Mouse (Mus musculus) liver, embryonic 16.5 days (tissue): Measurements from ENCODE around the gene Ptpro. TPM values are rescaled to one million over a fixed set of nuclear protein-coding genes. Genes with fewer than 3 reads are reported as not detected.

Experiments used
- ATAC-seq: fragments of 200-750 bp; cut with Nextera tagmentation; 2 replicates; pipeline ENCODE4 v1.8.0; 2017; ENCODE audit warnings: low read depth, mild to moderate bottlenecking, moderate number of reproducible peaks, moderate library complexity
- H3K27ac ChIP-seq: fragments of 300-500 bp; sonication (generic); 2 replicates; pipeline ENCODE4 v1.5.1; 2014; ENCODE audit warnings: mild to moderate bottlenecking, low read length
- H3K27me3 ChIP-seq: fragments of 300-500 bp; sonication (generic); 2 replicates; pipeline ENCODE4 v1.6.1; 2014; ENCODE audit warnings: low read depth, low read length, mixed read lengths; ENCODE audit not compliant: control insufficient read depth, insufficient read depth
- H3K36me3 ChIP-seq: fragments of 300-500 bp; sonication (generic); 2 replicates; pipeline ENCODE4 v1.6.1; 2014; ENCODE audit warnings: mild to moderate bottlenecking; ENCODE audit not compliant: control insufficient read depth, insufficient read depth
- H3K4me1 ChIP-seq: fragments of 300-500 bp; sonication (generic); 2 replicates; pipeline ENCODE4 v1.6.1; 2014; ENCODE audit warnings: low read depth, low read length, mixed read lengths; ENCODE audit not compliant: control insufficient read depth
- H3K4me2 ChIP-seq: fragments of 300-500 bp; sonication (generic); 2 replicates; pipeline ENCODE4 v1.6.1; 2014; ENCODE audit warnings: low read depth, low read length, mixed read lengths
- H3K4me3 ChIP-seq: fragments of 300-500 bp; sonication (generic); 2 replicates; pipeline ENCODE4 v1.5.1; 2014; ENCODE audit warnings: low read depth, mild to moderate bottlenecking, low read length
- H3K9ac ChIP-seq: fragments of 300-500 bp; sonication (generic); 2 replicates; pipeline ENCODE4 v1.6.1; 2014; ENCODE audit warnings: low read depth, low read length
- H3K9me3 ChIP-seq: fragments of 300-500 bp; sonication (generic); replicated peaks from 2 replicates; pipeline ENCODE4 v1.6.1; 2016; ENCODE audit warnings: low read length; ENCODE audit not compliant: control insufficient read depth
- WGBS: fragments of 180-500 bp; shearing (Covaris S2); extraction: QIAGEN DNeasy Blood & Tissue Kit; methylation state at CpG from one replicate; pipeline ENCODE4 v1.1.7; 2014; ENCODE audit not compliant: insufficient replicate concordance; 5-methylcytosine and 5-hydroxymethylcytosine counted together
- polyA plus RNA-seq: library from polyadenylated mRNA; unstranded; fragments of >200 nt; fragmentation: Nextera tagmentation; extraction: Ambion mirVana; gene quantifications from 2 replicates; pipeline ENCODE4 v1.2.1, GENCODE M21; 2015

Gene Ptpro
- polyA plus RNA-seq, 1 experiment from 2014 or later, result 1.3 TPM

DNA sequence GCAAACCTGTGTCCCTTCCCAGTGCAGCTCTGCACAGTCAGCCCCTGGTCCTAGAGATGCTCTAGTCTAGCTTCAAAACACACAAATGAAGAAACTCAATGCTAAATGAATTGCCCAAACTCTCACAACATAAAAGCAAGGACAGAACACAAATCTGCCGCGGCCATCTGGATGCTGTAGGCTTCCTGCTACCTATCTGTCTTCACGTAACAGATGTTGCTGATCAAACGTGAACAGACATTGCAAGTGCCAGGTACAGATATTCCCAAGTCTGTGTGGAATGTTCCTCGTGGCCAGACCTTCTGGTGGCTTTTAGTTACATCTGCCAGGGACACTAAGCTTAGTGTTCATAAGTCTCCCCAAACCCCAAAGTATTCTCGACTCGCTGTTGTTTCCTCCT is 29.9 kb downstream of the Ptpro start:
- no peaks in the 10 kb centered on the region for H3K9me3 ChIP-seq
- no peak overlapping the region for H3K9ac ChIP-seq
- H3K4me1 ChIP-seq, result no peaks in the 10 kb centered on the region
- no peak overlapping the region for H3K27ac ChIP-seq
- no peaks in the 10 kb centered on the region for H3K27me3 ChIP-seq
- H3K4me3 ChIP-seq, result no peak overlapping the region
- 57% methylated on average over 7 of the region's 7 CpGs for WGBS
- ATAC-seq, result no peak
- no peaks in the 10 kb centered on the region for H3K36me3 ChIP-seq
- H3K4me2 ChIP-seq, result no peak overlapping the region

DNA sequence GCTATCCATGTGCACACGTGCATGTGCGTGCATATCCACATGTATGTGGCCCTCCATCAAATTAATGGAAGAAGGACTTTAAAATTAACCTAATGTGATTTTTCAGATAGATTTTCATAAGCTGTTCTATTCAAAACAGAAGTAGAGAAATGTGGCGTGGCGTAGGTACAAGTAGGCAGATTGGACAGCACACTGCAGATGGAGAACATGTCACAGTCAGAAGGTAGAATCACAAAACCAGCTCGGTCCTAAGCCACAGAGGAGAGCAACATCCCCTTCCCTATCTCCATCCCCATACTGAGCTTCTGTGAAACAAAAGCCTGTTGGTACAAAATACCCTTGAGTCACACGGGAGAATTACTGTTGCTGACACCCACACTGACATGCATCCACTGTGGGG is 34.3 kb downstream of the Ptpro start:
- Histone ChIP-seq H3K27ac (no peak overlapping the region), H3K4me3 (no peak overlapping the region), H3K4me2 (no peak overlapping the region), H3K36me3 (no peaks in the 10 kb centered on the region), H3K27me3 (no peaks in the 10 kb centered on the region), H3K9ac (no peak overlapping the region), H3K9me3 (no peaks in the 10 kb centered on the region), H3K4me1 (no peaks in the 10 kb centered on the region)
- 63% methylated on average over 6 of the region's 6 CpGs for WGBS
- ATAC-seq, result no peak

DNA sequence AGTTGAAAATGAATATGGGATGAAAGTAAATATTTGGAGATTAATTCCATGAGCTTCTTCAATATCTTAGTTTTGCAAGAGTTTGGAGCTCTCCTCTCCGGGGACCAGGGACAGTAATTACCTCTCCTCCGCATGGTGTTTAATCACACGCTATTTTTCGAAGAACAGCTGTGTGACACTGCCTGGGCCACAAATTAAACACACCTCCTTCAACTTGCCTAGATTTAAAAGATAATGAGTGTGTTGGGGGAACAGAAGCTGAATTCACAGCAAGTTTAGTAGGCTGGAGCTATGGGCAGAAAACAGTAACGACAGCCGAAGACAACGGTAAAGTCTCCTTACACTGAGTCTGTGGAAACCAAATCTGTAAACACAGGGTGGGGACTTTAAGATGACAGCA is 35.7 kb downstream of the Ptpro start:
- no peak overlapping the region for H3K4me2 ChIP-seq
- no peak overlapping the region for H3K27ac ChIP-seq
- no peaks in the 10 kb centered on the region for H3K27me3 ChIP-seq
- no peaks in the 10 kb centered on the region for H3K36me3 ChIP-seq
- no peak overlapping the region for H3K4me3 ChIP-seq
- no peak overlapping the region for H3K9ac ChIP-seq
- no peaks in the 10 kb centered on the region for H3K4me1 ChIP-seq
- no peaks in the 10 kb centered on the region for H3K9me3 ChIP-seq
- ATAC-seq, result no peak
- 79% methylated on average over 7 of the region's 7 CpGs for WGBS

DNA sequence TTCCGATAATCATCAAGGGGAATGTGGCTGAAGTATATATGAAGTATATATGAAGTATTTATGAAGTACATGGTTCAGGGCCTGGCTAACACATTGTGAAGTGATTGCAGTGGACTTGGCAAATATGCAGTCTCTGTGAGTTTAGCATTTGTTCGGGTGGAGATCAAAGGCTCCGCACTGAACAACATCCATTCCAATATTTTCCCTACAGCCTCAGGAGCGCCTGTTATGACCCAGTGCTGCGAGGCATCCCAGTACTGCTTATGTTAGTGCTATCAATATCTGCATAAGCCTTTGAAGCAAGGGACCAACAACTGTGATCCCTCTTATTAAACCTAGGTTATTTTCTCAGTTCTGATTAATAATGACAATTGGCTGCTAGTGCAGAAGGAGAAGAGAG is 36.1 kb downstream of the Ptpro start:
- Histone ChIP-seq H3K4me3 (no peak overlapping the region), H3K4me2 (no peak overlapping the region), H3K27ac (no peak overlapping the region), H3K36me3 (no peaks in the 10 kb centered on the region), H3K27me3 (no peaks in the 10 kb centered on the region), H3K9ac (no peak overlapping the region), H3K9me3 (no peaks in the 10 kb centered on the region), H3K4me1 (no peaks in the 10 kb centered on the region)
- WGBS, result 71% methylated on average over 5 of the region's 5 CpGs
- ATAC-seq, result no peak

DNA sequence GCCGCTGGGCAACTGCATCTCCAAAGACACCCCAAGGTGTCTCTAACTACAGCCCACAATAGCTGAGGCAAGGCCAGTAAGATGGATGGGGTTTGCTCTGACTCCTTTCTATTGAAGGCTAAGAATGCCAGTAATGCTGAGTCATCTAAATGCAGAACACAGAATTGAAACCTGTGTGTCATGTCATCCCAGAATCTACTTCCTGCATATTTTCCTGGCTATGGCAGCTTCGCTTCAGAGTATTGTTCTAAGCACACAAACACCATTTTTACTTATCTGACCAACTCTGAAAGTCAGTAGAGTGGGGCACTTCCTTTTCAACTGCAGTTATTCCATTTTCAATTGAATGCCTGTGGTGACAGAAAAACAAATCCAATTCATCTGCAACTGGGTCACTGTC is 40.3 kb downstream of the Ptpro start:
- no peaks in the 10 kb centered on the region for H3K27me3 ChIP-seq
- H3K9ac ChIP-seq, result no peak overlapping the region
- H3K4me2 ChIP-seq, result no peak overlapping the region
- H3K9me3 ChIP-seq, result no peaks in the 10 kb centered on the region
- H3K4me1 ChIP-seq, result no peaks in the 10 kb centered on the region
- H3K4me3 ChIP-seq, result no peak overlapping the region
- no peaks in the 10 kb centered on the region for H3K36me3 ChIP-seq
- no peak overlapping the region for H3K27ac ChIP-seq
- 28% methylated on average over 2 of the region's 2 CpGs for WGBS
- ATAC-seq, result no peak

DNA sequence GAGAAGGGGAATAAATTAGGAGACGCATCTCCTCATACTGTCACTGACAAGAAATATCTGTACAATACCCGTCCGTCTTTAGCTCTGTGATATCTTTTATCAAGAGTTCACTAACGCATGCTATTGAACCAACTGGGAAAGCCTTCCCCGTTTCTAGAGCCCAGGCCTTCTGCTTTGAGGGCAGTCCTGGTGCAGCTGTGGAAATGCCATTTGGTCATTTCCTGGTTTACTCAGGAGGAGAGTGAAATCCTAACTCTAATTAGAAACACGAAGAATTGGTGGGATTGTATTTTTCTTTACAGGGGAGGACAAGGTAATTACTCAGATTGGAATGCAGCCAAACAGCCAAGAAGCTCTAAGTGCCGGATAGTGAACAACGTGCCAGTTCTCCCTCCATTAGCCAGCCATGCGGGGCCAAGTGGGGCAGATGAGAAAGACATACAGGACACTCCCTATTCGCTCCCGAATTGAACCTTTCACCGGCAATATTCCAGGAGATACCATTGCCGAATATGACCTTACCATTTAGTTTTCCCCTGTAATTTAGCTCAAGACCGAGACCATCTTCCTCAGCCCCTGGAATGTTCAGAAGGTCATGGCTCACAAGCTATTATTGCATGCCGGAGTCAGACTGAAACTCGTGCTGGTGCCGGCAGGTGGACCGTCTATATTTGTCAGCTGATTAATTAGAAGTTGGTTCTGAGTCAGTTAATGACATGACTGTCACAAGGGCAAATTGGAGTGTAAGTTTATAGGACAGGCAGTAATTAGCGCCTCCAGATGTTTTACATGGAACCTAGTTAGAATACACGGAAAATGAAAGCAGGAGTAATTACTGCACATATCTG is 43.1 kb downstream of the Ptpro start:
- no peaks in the 10 kb centered on the region for H3K27me3 ChIP-seq
- no peak overlapping the region for H3K9ac ChIP-seq
- no peaks in the 10 kb centered on the region for H3K36me3 ChIP-seq
- H3K4me3 ChIP-seq, result no peak overlapping the region
- no peak for ATAC-seq
- H3K9me3 ChIP-seq, result no peaks in the 10 kb centered on the region
- H3K27ac ChIP-seq, result no peak overlapping the region
- WGBS, result 71% methylated on average over 20 of the region's 20 CpGs
- no peaks in the 10 kb centered on the region for H3K4me1 ChIP-seq
- no peak overlapping the region for H3K4me2 ChIP-seq

DNA sequence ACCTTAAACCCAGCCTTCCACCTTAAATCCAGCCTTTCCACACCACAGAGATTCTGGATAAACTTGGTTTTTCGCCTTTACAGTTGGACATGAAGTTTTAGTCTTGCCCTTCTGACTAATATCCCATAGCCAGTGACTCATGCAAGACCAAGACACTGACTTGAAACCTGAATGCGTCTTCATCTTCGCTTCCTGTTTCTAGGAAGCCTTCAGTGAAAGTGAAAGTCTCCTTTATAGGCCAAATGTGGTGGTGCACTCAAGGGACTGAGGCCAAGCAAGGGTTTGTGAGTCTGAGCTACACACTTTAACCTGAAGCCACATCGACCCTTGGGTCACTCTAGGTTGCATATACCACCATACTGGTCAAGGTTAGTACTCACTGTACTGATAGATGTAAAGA is 50.4 kb downstream of the Ptpro start:
- H3K9ac ChIP-seq, result no peak overlapping the region
- H3K27ac ChIP-seq, result no peak overlapping the region
- WGBS, result 51% methylated on average over 4 of the region's 4 CpGs
- no peaks in the 10 kb centered on the region for H3K9me3 ChIP-seq
- no peaks in the 10 kb centered on the region for H3K4me1 ChIP-seq
- no peaks in the 10 kb centered on the region for H3K27me3 ChIP-seq
- no peak overlapping the region for H3K4me3 ChIP-seq
- no peak overlapping the region for H3K4me2 ChIP-seq
- ATAC-seq, result no peak
- no peaks in the 10 kb centered on the region for H3K36me3 ChIP-seq

DNA sequence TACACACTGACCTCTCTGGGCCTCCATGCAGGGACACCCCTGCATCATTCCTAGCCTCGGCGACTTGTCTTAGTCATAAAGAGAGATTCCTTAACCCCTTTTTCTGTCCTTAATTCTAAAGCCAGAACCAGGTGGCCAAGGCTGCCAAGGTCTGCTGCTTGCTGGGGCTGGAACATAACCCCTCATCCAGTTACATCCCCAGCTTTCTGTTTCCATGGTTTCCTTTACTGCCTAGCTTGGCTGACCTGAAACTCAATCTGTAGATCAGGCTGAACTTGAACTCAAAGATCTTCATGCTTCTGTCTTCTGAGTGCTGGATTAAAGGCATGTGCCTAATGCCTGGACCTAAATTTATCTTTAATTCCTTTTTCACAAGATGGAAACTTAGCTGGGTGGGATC is 51.7 kb downstream of the Ptpro start:
- no peaks in the 10 kb centered on the region for H3K4me1 ChIP-seq
- H3K4me2 ChIP-seq, result no peak overlapping the region
- H3K9me3 ChIP-seq, result no peaks in the 10 kb centered on the region
- no peak overlapping the region for H3K4me3 ChIP-seq
- H3K27ac ChIP-seq, result no peak overlapping the region
- 65% methylated on average over 2 of the region's 2 CpGs for WGBS
- no peak for ATAC-seq
- no peaks in the 10 kb centered on the region for H3K36me3 ChIP-seq
- H3K27me3 ChIP-seq, result no peaks in the 10 kb centered on the region
- H3K9ac ChIP-seq, result no peak overlapping the region

DNA sequence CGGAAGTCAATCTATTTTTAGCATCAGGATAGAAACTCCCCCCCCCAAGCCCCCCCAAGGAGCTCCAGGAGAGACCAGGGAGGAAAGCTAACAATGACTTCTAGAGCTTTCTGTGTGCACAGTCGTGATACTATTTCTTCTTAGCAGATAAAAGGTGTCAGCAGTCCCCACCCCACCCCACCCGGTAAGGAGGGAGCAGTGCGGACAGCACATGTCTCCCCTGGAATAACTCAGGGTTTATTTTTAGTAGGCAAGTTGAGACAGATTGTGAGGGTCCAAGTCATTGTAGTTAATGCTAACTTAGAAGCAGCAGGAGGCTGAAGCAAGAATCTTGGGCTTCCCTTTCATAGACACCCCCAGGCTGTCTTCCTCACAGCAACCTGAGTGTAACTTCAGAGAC is 63.1 kb downstream of the Ptpro start:
- peak; percentile 12; the same call in 1 of the 2 replicates for ATAC-seq

More for the DNA sequence above, 63.1 kb downstream of the Ptpro start:
- Histone ChIP-seq H3K4me1 (peaks cover 25% of the 10 kb centered on the region), H3K4me3 (no peak overlapping the region), H3K27me3 (no peaks in the 10 kb centered on the region), H3K36me3 (no peaks in the 10 kb centered on the region), H3K9ac (no peak overlapping the region), H3K9me3 (no peaks in the 10 kb centered on the region), H3K4me2 (no peak overlapping the region), H3K27ac (peak overlapping the region; percentile 14)
- WGBS, result 16% methylated on average over 4 of the region's 4 CpGs
